Mouse (Mus musculus) gastrocnemius, postnatal 4 days (tissue): ENCODE results near the gene Dact3. TPM values are rescaled to one million over a fixed set of nuclear protein-coding genes. Genes with fewer than 3 reads are reported as not detected.
A peak's percentile ranks its signal among the peaks of the same experiment; 100 is the strongest.

Experiments
- DNase-seq, 2 experiments: peaks; one replicate each; pipeline ENCODE4 v3.0.0; 2021 to 2022; ENCODE audit warnings: low spot score in 2 of 2, mixed read lengths in 2 of 2
- total RNA-seq, 2 experiments: library from RNA; stranded (reverse); gene quantifications; 2 replicates each; pipeline ENCODE4 v1.2.3; 2021

The Dact3 gene
- total RNA-seq, 2 experiments from 2014 or later = 17.8 to 19.0 TPM

DNA sequence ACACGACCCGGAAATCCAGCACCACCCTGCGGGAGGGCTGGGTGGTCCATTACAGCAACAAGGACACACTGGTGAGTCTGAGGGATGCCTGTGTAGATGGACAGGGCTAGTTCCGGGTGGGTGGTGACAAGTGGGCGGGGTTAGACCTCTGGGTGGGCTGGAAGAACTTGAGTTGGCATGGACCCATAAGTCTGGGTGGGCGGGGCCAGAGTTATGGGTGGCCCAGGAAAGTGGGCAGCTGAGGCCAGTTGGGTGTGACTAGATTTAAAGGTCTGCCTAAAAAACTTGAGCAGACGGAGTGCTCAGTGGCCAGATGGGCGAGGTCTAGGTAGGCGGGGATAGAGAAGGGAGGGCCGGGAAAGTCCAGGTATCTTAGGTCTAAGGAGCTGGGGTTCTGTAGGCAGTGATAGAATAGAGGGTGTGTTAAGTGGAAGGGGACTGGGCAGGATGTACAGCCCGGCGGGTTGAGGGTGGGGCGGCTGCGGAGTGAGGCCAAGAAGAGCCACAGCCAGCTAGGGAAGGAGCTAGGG, 21.8 kb upstream of the Dact3 start:
- DNase-seq = no peak

DNA sequence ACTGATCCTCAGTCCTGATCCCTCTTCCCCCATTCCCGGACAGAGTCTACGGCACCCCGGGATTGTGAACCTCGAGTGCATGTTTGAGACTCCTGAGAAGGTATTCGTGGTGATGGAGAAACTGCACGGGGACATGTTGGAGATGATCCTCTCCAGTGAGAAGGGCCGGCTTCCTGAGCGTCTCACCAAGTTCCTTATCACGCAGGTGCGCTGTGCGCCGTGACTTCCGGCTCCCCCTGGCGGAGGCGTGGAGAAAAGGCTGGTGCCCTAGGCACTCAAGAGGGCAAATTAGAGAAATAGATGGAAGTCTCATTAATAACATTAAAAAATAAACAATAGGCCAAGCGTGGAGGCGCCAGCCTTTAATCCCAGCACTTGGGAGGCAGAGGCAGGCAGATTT, 16.8 kb upstream of the Dact3 start:
- no peak for DNase-seq

DNA sequence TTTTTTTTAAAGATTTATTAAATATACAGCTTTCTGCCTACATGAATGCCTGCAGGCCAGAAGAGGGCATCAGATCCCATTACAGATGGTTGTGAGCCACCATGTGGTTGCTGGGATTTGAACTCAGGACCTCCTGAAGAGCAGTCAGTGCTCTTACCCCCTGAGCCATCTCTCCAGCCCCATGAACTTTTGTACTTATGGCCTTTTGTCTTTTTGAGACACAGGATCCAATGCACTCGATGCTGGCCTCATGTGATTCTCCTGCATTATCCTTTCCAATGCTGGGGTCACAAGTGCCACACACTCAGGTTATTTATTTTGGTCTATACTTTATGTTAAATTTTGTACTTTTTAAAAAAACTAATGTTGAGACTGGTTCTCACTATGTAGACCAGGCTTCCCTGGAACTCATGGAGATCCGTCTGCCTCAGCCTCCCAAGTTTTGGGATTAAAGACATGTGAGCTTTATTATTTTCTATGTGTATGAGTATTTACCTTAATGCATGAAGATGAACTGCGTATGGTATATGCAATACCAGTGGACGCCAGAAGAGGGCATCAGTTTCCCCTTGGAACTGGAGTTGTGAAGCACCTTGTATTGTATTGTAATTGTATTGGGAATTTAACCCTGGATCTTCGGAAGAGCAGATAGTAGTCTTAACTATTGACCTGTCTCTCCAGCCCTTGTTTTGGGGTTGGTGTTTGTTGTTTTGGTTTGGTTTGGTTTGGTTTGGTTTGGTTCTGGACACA, 15.0 kb upstream of the Dact3 start:
- no peak for DNase-seq

DNA sequence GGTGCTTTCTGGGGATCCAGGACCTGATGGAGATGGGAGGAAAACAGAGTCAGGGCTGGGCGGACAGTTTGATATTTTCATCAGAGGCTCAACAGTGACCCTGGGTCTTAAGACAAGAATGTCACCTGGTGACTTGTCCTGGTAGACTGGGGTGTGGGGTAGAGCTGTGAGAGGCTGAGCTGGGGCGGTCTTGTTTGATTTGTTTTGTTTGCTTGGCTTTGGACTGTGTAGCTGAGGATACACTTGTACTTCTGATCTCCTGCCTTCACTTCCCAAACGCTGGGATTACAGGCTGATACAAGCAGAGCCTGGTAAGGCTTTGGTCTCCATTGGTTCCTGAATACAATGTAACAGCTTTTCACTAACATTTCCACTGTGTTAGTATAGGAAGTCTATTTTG, 7.6 kb upstream of the Dact3 start:
- DNase-seq = no peak

DNA sequence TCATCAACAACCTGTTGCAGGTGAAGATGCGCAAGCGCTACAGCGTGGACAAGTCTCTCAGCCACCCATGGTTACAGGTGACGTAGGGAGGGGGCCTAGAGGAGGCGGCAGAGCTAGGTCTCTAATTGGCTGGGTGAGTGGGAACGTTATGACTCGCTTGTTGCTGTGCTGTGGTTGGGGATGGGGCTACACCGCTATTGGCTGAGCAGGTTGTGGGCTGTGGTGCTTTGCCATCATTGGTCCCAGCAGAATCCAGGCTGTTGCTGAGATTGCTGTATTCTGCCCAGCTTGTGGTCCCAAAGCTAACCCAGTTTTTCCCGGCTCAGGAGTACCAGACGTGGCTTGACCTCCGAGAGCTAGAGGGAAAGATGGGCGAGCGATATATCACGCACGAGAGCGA, 5.6 kb upstream of the Dact3 start:
- peak in 1 of 2 experiments; percentile 24 for DNase-seq

DNA sequence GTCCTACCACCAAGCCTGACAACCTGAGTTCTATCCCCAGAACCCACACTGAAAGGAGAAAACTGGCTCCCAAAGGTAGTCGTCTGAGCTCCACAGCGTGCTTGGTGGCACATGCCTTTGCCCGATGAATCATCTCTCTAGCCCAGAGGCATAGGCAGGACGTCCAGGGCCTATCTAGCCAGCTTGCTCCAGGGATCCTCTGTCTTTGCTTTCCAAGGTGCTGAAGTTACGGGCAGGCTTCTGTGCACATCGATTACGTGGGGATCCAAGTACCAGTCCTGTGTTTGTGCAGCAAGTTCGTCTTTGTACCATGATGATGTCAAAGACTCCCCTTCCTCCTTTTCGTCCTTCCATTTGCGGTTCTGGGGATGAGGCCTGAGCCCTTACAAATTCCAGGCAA, 3.5 kb upstream of the Dact3 start:
- peak in 1 of 2 experiments; percentile 6 for DNase-seq

DNA sequence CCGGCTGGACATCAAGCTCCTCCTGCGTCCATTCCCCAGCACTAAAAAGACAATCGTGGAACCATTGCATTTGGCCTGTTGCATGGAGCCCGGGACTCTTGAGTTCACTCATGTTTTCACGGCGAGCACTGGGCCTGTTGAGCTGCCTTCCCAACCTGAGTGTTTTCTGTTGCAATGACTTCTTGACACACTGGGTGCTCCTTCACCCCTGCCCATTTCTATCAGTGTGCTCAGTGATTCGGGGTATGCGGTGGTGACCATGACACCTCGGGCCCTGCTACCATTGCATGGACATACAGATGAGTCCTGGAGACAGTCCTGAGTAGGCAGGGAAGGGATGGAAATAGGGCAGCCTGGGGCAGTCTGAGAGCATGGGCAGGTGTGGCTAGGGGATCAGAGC, 2.6 kb upstream of the Dact3 start:
- DNase-seq = peak in 1 of 2 experiments; percentile 6

DNA sequence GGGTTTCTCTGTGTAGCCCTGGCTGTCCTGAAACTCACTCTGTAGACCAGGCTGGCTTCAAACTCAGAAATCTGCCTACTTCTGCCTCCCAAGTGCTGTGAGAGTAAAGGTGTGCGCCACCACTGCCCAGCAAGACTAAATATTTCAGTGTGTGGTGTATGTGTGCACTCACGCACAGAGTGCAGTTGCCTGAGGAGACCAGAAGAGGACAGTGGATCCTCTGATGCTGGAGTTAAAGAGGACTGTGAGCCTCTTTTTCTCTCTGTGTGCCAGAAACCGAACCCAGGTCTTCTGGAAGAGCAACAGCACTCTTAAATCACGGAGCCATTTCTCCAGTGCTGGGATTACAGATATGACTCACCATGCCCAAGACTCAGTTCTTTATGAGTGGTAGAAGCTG, 1.7 kb upstream of the Dact3 start:
- no peak for DNase-seq

DNA sequence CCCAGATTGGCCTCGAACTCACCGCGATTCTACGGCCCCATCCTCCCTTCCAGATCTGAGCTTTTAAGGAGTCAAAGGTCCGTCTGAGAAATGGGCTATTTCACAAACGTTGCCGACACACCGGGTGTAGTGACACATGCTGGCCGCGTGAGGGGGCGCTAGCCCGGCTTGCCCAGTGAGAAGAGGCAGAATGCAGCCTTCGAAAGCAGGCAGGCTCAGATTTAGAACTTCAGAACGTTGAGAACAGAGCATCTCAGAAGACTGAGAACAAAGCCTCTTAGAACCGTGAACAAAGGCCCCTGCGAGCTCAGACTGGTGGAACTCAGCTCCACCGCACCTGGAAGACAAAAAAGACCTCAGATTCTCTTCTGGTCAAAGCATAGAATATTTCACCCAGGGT, 927 bp upstream of the Dact3 start:
- peak; percentile 82 to 84 for DNase-seq

DNA sequence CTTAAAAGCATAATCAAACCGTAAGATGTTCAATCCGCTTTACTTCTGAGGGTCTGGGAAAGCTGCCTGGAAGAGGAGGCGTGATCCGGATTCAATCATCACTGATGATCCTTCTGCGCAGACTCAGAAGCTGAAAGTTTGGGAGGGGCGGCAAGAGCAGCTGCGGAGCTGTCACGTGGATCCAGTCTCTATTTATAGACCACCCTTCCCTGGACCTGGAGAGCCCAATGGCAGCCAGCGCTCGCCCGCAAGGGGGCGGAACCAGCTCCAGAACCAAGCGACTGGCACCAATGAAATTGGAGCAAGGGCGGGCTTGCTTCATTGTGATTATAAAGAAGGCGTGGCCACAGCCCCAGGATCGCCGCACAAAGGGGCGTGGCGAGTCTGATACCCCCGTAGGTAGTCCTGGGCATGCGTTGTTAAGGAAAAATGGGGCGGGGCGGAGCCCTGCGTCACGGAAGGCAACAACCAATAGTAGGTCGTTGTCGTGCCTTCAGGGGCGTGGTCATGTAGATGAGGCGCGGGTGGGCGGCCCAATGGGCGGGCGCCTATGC, 284 bp upstream of the Dact3 start:
- DNase-seq = peak; percentile 95 to 98

DNA sequence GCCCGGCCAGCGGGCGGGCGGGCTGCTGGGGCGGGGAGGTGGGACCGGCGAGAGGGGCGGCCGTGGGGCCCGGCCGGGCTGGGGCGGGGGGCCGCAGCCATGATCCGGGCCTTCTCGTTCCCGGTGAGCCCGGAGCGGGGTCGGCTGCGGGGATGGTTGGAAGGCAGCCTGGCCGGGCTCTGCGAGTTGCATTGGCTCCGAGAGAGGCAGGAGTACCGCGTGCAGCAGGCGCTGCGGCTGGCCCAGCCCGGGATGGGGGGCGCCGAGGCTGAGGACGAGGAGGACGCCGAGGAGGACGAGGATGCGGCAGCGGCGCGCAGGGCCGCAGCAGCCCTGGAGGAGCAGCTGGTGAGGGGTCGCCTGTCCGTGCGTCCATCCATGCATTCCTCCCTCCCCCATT, 209 bp downstream of the Dact3 start:
- DNase-seq = no peak

DNA sequence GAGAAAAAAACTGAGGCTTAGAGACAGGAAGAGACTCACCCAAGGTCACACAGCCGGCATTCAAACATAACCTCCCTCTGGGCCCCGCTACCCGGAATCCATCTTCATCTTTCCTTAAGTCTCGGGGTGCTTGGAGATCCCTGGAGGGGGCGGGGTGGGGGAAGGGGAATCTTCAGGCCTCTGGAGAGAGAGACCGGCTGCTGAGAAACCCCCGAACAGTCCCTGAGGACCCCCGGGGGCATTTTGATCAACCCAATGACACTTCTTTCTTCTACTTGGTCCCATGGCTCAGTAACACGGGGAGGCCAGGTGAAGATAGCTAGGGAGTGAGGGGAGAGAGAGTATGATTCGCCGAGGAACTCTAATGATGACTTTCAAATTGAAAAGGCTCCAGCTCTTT, 889 bp downstream of the Dact3 start:
- no peak for DNase-seq

DNA sequence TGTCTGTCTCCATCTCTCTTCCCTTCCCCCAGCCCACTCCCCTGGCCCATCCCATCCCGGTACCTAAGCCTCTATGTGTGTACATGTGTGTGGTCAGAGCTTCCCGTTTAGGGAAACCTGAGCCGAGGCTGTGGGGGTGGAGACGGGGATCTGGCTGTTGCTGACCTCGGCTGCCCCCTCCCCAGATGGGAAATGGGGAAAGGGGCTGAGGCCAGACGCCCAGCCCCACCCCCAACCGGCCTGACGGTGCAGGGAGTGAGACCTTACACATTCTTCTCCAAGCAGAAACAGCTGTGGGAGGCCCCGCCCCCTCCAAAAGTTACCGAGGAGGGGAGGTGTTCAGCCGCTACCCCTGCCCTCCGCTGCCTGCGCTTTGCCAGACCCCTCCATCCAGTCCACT, 1.5 kb downstream of the Dact3 start:
- DNase-seq = peak in 1 of 2 experiments; percentile 43

DNA sequence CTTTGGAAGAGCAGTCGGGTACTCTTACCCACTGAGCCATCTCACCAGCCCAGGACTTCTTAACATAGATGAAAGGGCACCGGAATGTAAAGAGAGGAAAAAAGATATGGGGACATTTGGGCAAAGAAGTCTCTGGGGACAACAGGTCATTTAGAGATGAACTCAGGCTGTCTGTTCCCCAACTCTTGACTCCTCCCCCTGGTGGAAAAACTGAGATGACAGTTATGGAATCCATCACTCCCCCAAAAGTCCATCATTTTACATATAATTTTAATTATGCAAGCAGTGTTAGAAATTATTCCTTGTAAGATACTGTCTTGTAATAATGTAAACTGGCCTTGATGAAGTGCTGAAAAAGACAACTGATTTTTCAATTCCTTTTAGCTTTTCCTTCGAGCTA, 2.6 kb downstream of the Dact3 start:
- no peak for DNase-seq

DNA sequence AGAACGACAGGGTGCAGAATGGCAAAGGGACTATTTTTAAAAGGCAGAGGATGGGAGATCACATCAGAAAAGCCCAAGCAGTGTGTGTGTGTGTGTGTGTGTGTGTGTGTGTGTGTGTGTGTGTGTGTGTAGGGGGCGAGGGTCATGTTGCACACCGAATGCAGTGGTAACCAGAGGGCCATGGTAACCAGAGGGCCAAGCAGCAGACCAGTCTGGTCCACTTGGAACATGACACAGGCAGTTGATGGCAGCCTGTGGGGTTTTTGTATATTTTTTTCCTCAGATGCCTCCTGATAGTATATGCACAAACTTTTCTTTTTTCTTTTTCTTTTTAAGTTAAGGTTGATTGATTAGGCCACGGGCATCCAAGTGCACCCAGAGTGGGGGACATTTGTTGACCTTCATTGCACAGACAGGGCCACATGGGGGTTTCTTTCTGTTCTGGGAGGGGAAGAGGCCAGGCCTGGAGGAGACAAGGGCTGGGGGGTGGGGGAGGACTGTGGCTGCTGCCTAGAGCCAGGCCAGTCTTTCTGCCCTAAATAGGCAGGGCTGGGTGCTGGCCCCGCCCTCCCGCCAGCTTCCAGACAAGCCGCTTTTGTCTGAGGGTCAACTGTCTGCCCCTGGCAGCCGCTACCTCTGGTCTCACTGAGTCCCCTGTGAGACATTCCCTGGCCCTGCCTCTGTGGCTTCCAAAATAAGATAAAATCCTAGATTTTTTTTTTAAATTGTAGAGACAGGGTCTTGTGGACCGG, 4.9 kb downstream of the Dact3 start:
- peak in 1 of 2 experiments; percentile 49 for DNase-seq

DNA sequence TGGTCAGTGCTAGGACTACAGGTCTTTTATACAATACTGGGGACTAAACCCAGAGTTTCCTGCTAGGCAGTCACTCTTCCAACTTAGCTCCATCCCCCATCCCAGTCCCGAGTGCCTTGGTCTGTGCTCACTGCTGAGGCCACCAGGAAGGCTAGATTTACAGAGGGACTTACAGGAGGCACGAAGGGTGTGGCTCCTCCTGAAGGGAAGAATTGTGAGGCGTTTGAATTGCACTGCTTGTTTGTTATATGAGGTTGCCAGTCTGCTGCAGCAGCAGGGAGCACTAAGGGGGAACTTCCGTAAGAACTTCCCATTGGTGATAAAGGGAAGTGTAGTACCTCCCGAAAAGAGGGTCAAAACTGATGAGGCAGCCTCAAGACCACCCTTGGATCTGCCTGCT, 5.5 kb downstream of the Dact3 start:
- DNase-seq = no peak

DNA sequence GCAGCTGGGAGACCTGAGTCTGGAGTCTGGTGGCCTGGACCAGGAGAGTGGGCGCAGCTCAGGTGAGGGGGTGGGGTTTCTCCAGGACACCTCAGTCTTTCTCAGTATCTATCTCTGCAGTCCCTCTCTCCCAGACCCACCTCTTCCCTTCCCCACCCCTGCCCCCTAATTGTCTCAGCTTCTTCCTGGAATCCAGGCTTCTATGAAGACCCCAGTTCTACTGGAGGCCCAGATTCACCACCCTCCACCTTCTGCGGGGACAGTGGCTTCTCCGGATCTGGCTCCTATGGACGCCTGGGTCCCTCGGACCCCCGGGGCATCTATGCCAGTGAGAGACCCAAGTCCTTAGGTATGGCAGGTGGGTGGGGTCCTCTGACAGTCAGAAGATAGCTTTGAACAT, 8.0 kb downstream of the Dact3 start:
- no peak for DNase-seq

DNA sequence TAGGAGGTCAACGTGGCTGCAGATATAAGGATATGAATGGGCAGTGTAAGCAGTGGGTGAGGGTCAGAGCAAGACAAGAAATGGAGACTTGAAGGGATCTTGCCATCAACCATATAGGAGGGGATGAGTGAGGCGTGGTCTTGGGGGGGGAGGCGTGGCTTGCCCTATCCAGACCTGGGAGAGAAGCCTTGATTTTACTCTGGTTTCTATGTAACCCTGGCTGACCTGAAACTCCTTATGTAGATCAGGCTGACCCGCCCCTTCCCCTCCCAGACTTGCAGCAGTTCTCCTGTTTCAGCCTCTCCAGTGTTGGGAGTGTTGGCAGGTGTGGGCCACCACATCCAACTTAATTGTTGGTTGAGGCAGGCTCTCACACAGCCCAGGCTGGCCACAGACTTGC, 9.2 kb downstream of the Dact3 start:
- DNase-seq = no peak

DNA sequence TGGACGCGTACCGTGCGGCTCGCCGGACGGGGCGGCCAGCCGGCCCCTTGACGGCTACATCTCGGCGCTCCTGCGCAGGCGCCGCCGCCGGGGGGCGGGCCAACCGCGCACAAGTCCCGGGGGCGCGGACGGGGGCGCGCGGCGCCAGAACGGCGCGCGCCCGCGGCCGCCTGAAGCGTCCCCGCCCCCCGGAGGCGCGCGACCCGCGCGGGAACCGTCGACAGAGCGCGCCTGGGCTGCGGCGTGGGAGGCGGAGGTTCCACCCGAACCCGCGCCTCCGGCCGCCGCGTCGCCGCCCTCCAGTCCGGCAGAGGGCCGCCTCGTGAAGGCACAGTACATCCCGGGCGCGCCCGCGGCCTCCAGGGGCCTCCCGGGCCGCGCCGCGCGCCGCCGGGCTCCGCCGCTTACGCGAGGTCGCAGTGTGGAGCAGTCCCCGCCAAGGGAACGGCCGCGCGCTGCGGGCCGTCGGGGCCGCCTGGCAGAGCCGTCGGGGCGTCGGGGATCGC, 10.2 kb downstream of the Dact3 start:
- DNase-seq = peak in 1 of 2 experiments; percentile 8

DNA sequence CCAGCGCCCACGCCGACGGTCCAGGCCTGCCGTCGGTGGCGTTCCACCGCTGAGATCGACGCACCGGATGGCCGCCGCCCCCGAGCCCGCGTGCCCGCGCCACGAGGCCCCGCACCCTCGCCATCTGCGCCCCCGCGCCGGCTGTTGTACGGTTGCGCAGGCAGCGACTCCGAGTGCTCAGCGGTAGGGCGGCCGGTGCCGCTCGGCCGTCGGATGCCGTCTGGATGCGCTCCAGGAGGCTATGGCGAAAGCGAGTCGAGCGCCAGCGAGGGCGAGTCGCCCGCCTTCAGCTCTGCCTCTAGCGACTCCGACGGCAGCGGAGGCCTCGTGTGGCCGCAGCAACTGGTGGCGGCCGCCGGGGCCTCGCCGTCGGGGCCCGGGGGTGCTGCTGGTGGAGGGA, 10.8 kb downstream of the Dact3 start:
- peak in 1 of 2 experiments; percentile 7 for DNase-seq

DNA sequence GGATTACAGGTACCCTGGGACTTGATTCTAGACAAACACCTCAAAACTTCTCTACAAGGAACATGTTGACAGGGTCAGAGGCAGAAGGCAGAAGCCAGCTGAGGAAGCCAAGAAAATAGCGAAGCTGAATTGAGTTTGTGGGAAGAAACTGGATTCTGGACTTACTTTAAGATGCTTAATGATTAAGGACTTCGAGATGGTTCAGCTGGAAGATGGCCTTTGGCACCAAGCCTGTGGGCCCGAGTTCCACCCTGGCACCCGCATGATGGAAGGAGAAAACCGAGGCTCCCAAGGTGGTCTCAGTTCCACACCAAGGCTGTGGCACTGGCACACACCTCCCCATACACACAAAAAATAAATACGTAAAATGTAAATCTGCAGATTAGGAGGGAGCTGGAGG, 15.4 kb downstream of the Dact3 start:
- DNase-seq = no peak

DNA sequence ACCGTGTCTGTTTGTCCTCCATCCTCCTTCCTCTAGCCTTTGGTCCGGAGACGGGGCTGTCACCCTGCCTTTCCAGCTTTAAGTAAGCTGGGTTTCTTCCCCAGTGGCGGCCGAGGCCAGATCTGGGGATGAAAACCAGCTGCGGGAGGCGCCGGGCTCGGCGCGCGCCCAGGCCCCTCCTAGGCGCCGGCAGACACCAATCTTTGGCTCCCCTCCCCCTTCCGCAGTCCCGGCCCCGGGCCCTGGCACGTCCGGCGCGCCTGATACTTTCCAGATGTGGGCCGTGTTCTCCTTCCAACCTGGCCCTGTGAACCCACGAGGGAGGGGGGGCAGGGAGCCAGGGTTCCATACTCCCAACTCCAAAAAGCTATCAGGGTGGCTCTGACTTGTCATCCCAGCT, 15.8 kb downstream of the Dact3 start:
- DNase-seq = peak; percentile 86 to 89
